Mouse (Mus musculus): ENCODE data around the gene Rab3d. TPM values are rescaled to one million over a fixed set of nuclear protein-coding genes. Genes with fewer than 3 reads are reported as not detected.

Gene Rab3d
- polyA plus RNA-seq (2021; fragmentation: Nextera tagmentation), result 6.7 and 6.8 TPM in 2 replicates
- long read RNA-seq, experiment 1, transcript Rab3d-201 (5 exons, 3,835 nt), result major isoform, 37 of 48 reads
- long read RNA-seq, experiment 1, partial matches to known transcripts, result 0 of 48 reads
- long read RNA-seq, experiment 1, other reads (novel, unspliced or antisense), result 11 of 48 reads
- long read RNA-seq, experiment 2, partial matches to known transcripts, result 1 of 9 reads
- long read RNA-seq, experiment 2, other reads (novel, unspliced or antisense), result 4 of 9 reads

GRCm38 (mm10) chr9:21918035-21918592, at the start of gene Rab3d:
Gene Rab3d (minus strand): TSS chr9:21918192.

DNA sequence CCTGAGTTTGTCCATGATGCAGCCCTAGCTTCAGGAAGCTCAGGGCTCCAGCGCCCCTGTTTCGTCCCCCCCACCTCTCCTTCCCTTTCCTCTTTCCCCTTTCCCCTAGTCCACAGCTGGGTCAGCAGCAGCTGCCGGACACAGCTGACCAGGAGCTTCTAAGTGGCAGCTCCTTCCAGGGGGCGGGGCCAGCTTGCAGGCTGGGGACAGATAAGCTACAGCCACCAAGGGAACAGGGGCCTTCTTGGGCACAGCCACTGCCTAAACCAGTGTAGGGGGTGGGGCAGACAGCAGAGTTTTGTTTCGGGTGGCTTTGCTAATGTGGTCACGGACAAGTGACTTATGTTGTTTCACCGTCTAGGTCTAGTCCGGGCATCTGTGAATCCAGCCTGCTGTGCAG, 45.4 kb upstream of the Rab3d start, which contains the start of gene Epor:
Gene Epor, minus strand, starts transcription at position 90 of the 400 bp plus-strand sequence.

DNA sequence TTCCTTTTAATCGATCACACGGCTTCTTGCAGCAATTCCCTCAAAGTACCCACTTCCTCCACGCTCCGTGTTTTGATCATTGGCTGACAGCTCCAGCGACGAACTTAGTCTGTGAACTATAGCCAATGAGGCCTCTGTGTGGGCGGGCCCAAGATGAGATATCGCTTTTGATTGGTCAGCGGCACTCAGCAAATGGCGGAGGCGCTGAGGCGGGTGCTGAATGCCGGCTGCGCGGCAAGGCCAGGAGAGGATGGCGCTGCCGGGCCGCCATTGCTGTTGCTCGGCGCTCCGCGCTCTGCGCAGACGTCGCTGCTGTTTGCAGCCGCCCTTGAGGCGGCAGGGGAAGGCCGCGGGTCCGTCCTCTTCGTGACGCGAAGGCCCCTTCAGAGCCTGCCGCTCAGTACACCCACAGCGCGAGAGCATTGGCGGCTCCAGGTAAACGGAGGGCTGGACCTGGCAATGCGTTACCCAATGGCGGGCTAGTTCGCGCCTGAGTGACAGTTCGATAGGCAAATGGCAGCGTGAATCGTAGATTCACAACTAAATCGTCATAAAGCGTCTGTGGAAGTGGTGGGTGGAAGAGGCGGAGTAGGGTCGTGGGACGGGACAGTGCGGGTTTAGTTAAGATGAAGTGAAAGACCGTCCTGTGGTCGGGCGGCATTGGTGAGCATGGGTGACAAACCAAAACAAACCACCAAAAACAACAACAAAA, 37.7 kb upstream of the Rab3d start, which contains the start of gene Swsap1:
Gene Swsap1, plus strand, starts transcription at position 186 of the 712 bp plus-strand sequence.

DNA sequence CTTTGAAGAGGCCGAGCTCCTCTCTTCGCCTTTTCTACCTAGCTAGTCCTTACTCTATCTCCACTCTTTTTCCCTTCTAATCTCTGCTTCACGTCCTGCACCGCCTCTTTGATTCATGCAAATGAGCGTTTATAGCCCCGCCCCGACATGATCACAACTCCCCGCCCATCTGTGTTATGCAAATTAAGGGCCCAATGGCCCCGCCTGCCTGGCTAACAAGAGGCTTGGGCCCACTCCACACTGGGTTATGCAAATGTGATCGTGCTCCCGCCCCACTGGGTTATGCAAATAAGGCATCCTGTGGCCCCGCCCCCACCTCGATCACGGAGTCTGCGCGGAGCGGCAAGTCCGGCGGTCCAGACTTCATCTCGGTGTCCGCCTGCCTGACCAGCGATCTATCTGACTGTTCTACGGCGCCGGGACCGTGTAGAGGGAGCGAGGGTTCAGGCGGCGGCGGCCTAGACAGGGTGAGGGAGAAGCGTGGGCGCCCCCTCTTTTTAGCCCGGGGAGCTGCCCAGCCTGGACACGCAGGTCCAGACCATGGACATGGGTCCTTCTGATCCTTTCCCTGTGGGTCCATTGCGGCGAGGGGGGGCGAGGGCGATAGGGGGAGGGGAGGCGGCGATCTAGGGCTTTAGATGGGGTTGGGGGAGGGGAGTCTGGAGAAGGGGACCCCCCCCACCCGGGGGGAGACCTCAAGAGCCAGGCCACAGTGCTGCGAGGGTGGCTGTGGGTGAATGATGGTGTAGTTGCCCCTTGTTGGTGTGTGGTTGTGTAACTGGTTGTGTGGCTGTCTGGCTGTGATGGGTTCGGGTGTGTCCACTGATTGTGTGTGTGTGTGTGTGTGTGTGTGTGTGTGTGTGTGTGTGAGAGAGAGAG, 18.9 kb upstream of the Rab3d start, which contains the start of gene Plppr2:
Gene Plppr2, plus strand, starts transcription at position 342 of the 879 bp plus-strand sequence.

DNA sequence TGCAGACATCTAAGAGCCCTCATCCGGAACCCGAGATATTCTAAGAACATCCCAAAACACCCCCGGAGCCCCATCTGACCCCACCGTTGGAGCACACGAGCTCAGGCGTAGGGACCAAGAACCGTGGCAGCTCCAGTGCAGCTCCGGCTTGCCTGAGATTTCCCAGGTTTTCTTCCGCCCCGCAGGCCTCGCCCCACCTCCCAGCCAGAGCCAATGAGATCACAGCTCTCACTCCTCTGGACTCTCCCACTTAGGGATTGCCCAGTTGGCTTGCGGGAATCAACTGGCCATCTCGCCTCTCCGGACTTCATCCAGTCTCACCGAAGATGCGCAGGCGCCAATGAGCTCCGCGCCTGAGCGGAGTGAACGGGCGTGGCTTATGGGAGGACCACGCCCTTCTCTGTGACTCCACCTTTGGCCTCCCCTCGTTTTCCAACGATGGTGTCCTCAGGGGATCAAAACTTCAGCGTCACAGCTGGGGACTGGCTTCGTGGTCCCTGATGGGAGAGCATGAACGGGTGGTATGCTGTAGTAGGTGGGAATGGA, 9.3 kb upstream of the Rab3d start, which contains the start of the genes Ccdc159 and Tmem205:
Gene Ccdc159, plus strand, starts transcription at position 264 of the 546 bp plus-strand sequence.
Gene Tmem205, minus strand, starts transcription at position 349 of the 546 bp plus-strand sequence.

Other genes starting within 250 kb of the Rab3d start
- 4.4 and 5.9 TPM in 2 replicates for gene Ldlr, start 194.7 kb downstream of the Rab3d start, polyA plus RNA-seq (2021; fragmentation: Nextera tagmentation)
- gene Spc24, start 157.9 kb downstream of the Rab3d start, polyA plus RNA-seq (2021; fragmentation: Nextera tagmentation), result 4.0 and 4.3 TPM in 2 replicates
- gene Kank2, start 119.4 kb downstream of the Rab3d start, polyA plus RNA-seq (2021; fragmentation: Nextera tagmentation), result 1.4 and 1.9 TPM in 2 replicates
- not detected in 2 replicates for gene Angptl8, start 82.7 kb downstream of the Rab3d start, polyA plus RNA-seq (2021; fragmentation: Nextera tagmentation)
- 3.2 and 3.9 TPM in 2 replicates for gene Dock6, start 65.6 kb downstream of the Rab3d start, polyA plus RNA-seq (2021; fragmentation: Nextera tagmentation)
- gene Ccdc159, start 9.3 kb upstream of the Rab3d start, polyA plus RNA-seq (2021; fragmentation: Nextera tagmentation), result 8.4 and 9.2 TPM in 2 replicates
- 87.3 and 88.2 TPM in 2 replicates for gene Tmem205, start 9.4 kb upstream of the Rab3d start, polyA plus RNA-seq (2021; fragmentation: Nextera tagmentation)
- 75.3 and 142 TPM in 2 replicates for gene Plppr2, start 18.8 kb upstream of the Rab3d start, polyA plus RNA-seq (2021; fragmentation: Nextera tagmentation)
- 6.2 and 17.7 TPM in 2 replicates for gene Swsap1, start 37.6 kb upstream of the Rab3d start, polyA plus RNA-seq (2021; fragmentation: Nextera tagmentation)
- 16.7 and 18.2 TPM in 2 replicates for gene Epor, start 45.3 kb upstream of the Rab3d start, polyA plus RNA-seq (2021; fragmentation: Nextera tagmentation)
- gene Rgl3, start 71.3 kb upstream of the Rab3d start, polyA plus RNA-seq (2021; fragmentation: Nextera tagmentation), result 1.0 and 1.5 TPM in 2 replicates
- gene Ccdc151, start 84.4 kb upstream of the Rab3d start, polyA plus RNA-seq (2021; fragmentation: Nextera tagmentation), result 2.7 TPM in 2 replicates
- 24.2 and 25.2 TPM in 2 replicates for gene Prkcsh, start 84.6 kb upstream of the Rab3d start, polyA plus RNA-seq (2021; fragmentation: Nextera tagmentation)
- gene Elavl3, start 133.8 kb upstream of the Rab3d start, polyA plus RNA-seq (2021; fragmentation: Nextera tagmentation), result 21.2 and 23.5 TPM in 2 replicates
- not detected in 2 replicates for gene Gm49318, start 153.1 kb upstream of the Rab3d start, polyA plus RNA-seq (2021; fragmentation: Nextera tagmentation)
- gene Zfp653, start 153.2 kb upstream of the Rab3d start, polyA plus RNA-seq (2021; fragmentation: Nextera tagmentation), result 3.5 and 4.6 TPM in 2 replicates
- 51.1 and 51.8 TPM in 2 replicates for gene Ecsit, start 167.2 kb upstream of the Rab3d start, polyA plus RNA-seq (2021; fragmentation: Nextera tagmentation)
- 0.49 and 0.67 TPM in 2 replicates for gene Cnn1, start 181.0 kb upstream of the Rab3d start, polyA plus RNA-seq (2021; fragmentation: Nextera tagmentation)
- 175 and 193 TPM in 2 replicates for gene Elof1, start 199.0 kb upstream of the Rab3d start, polyA plus RNA-seq (2021; fragmentation: Nextera tagmentation)
- 0.21 and 0.39 TPM in 2 replicates for gene Acp5, start 217.5 kb upstream of the Rab3d start, polyA plus RNA-seq (2021; fragmentation: Nextera tagmentation)
- gene Pigyl, start 238.7 kb upstream of the Rab3d start, polyA plus RNA-seq (2021; fragmentation: Nextera tagmentation), result 173 and 183 TPM in 2 replicates